Mouse (Mus musculus): Measurements from ENCODE around the gene Gm45808. TPM values are rescaled to one million over a fixed set of nuclear protein-coding genes. Genes with fewer than 3 reads are reported as not detected.
"Not testable (repeated sequence)": the region's sequence is repeated elsewhere in the genome, so short reads cannot be mapped to it uniquely, and the experiment has no call there.

Gene Gm45808
- polyA plus RNA-seq, 1 experiment from 2014 or later = not detected

DNA sequence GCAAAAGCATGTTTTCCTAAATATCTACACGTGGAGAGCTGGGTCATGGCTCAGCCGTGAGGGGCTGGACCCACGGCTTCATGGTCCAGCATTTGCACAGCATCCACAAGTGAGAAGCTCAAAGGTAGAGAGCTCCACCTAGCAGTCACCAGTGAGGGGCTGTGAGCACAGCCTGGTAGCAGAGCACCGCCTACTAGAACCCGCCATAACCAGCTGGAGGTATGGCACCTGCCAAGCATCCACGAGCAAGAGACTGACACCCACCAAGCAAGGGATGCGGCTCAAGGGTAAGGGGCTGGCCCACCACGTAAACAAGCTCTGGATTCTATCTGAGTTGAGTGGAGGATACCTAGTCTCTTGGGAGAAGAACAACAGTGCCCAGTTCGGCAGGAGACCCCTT is 21.1 kb downstream of the Gm45808 start:
- H3K36me3 ChIP-seq = peaks cover 6% of the 10 kb centered on the region; the same call in 1 of the 2 replicates
- peak overlapping the region; percentile 82; the same call in 1 of the 2 replicates for H3K4me3 ChIP-seq (replicated peaks)
- WGBS = 73% methylated on average over 9 of the region's 9 CpGs
- H3K9ac ChIP-seq = peak overlapping the region; percentile 69
- H3K27ac ChIP-seq = no peak overlapping the region
- peak overlapping the region; percentile 73 for H3K4me2 ChIP-seq
- H3K27me3 ChIP-seq (replicated peaks) = no peaks in the 10 kb centered on the region
- peaks cover 33% of the 10 kb centered on the region for H3K4me1 ChIP-seq
- H3K9me3 ChIP-seq = no peaks in the 10 kb centered on the region
- no peak for ATAC-seq (ENCODE audit: insufficient read depth, low FRiP score, low read depth)

DNA sequence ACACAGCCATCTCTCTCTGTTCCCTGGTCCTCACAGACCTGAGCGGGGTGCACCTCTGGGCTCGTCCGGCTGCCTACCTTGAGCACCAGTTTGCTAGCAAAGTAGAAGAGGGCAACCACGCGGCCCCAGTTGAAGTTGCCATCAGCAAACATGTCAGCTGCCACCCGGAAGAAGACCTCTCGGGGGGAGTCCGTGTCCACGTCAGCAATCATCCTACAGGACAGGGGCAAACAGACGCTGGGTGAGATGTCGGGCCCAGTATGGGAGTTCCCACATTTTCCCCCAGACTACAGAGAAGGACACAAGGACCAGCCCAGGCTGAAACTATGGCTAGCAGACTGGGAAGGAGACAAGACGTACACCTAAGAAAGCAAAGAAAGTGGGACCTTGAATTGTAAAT is 21.5 kb downstream of the Gm45808 start:
- Histone ChIP-seq H3K4me2 (no peak overlapping the region), H3K36me3 (peaks cover 6% of the 10 kb centered on the region; the same call in 1 of the 2 replicates), H3K27me3 (replicated peaks) (no peaks in the 10 kb centered on the region), H3K4me1 (peaks cover 37% of the 10 kb centered on the region), H3K9me3 (no peaks in the 10 kb centered on the region), H3K4me3 (replicated peaks) (no peak overlapping the region), H3K27ac (no peak overlapping the region), H3K9ac (no peak overlapping the region)
- WGBS = 91% methylated on average over 12 of the region's 12 CpGs
- no peak for ATAC-seq (ENCODE audit: insufficient read depth, low FRiP score, low read depth)

DNA sequence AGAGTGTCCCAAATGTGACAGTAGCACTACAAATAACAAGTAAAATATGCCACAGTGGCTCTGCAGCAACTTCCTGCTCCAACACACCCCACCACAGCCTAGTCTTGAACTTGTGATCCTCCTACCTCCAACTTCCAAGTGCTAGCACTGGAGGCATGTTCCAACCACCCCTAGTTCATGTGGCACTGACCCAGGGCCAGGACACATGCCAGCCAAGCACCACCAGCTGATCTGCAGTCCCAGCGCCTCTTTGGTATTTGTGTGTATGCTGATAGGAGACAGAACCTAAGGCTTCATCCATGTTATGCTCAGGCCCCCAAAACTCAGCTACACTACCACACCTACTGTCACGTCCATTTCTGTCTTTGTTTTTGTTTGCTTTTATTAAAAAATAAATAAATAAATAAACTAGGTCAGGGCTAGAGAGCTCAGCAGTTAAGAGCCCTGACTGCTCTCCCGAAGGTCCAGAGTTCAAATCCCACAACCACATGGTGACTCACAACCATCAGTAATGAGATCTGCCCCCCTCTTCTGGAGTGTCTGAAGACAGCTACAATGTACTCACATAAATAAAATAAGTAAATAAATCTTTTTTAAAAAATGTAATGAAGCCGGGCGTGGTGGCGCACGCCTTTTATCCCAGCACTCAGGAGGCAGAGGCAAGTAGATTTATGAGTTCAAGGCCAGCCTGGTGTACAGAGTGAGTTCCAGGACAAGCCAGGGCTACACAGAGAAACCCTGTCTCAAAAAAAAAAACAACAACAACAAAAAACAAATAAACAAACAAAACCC is 22.4 kb downstream of the Gm45808 start:
- Histone ChIP-seq H3K4me1 (peaks cover 38% of the 10 kb centered on the region), H3K27me3 (replicated peaks) (no peaks in the 10 kb centered on the region), H3K9me3 (no peaks in the 10 kb centered on the region), H3K9ac (no peak overlapping the region), H3K27ac (no peak overlapping the region), H3K4me3 (replicated peaks) (no peak overlapping the region), H3K36me3 (peaks cover 6% of the 10 kb centered on the region; the same call in 1 of the 2 replicates), H3K4me2 (no peak overlapping the region)
- 90% methylated on average over 7 of the region's 7 CpGs for WGBS
- ATAC-seq (ENCODE audit: insufficient read depth, low FRiP score, low read depth) = no peak

DNA sequence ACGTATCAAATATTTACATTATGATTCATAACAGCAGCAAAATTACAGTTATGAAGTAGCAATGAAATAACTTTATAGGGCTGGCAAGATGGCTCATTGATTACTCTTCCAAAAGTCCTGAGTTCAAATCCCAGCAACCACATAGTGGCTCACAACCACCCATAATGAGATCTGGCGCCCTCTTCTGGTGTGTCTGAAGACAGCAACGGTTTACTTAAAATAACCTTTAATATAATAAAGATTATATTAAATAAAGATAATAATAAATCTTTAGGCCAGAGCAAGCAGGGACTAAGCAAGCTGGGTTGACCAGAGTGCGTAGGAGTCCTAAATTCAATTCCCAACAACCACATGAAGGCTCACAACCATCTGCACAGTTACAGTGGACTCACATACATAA is 23.7 kb downstream of the Gm45808 start:
- not testable (repeated sequence) for H3K9me3 ChIP-seq; H3K4me2 ChIP-seq; H3K4me3 ChIP-seq (replicated peaks); H3K9ac ChIP-seq; H3K27me3 ChIP-seq (replicated peaks); ATAC-seq (ENCODE audit: insufficient read depth, low FRiP score, low read depth); H3K27ac ChIP-seq
- Histone ChIP-seq H3K4me1 (peaks cover 45% of the 10 kb centered on the region), H3K36me3 (peaks cover 10% of the 10 kb centered on the region; the same call in 1 of the 2 replicates)
- 75% methylated on average over 4 of the region's 4 CpGs for WGBS

DNA sequence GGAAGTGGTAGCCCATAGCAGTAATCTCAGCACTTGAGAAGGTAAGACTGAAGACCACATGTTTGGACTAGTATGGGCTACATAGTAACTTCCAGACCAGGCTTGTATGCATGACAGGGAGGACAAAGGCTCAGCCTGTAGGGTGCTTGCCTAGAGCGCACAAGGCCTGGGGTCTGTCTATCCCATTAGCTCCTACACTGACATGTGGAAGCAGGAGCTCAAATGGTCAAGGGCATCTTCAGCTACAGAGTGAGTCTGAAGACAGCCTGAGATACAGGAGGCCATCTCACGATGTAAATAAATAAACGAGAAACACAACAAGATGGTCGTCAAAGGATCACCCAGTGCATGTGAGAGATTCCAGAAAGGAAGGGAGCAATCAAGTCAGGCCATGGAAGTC is 24.3 kb downstream of the Gm45808 start:
- no peak for ATAC-seq (ENCODE audit: insufficient read depth, low FRiP score, low read depth)

DNA sequence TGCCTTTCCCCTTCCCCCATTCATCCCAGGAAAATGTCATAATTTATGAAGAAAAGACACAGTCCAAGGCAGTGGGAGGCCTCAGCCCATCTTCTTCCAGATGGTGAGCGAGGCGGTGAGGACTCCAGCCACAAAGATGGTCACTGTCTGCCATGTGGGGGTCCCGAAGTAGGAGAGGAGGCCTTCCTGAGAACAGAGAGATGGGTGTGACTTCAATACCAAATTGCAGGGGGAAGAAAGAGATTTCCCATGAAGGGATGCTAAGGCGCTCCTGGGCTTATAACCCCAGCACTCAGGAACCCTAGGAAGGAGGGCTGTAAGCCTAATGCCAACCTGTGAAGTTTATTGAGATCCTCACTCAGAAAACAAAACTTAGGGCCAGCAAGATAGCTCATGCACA is 24.8 kb downstream of the Gm45808 start:
- no peaks in the 10 kb centered on the region for H3K9me3 ChIP-seq
- H3K9ac ChIP-seq = no peak overlapping the region
- 84% methylated on average over 4 of the region's 4 CpGs for WGBS
- H3K27me3 ChIP-seq (replicated peaks) = no peaks in the 10 kb centered on the region
- H3K27ac ChIP-seq = peak overlapping the region; percentile 75; the same call in 1 of the 2 replicates
- H3K4me2 ChIP-seq = no peak overlapping the region
- no peak overlapping the region for H3K4me3 ChIP-seq (replicated peaks)
- peaks cover 49% of the 10 kb centered on the region for H3K4me1 ChIP-seq
- H3K36me3 ChIP-seq = peaks cover 10% of the 10 kb centered on the region; the same call in 1 of the 2 replicates
- ATAC-seq (ENCODE audit: insufficient read depth, low FRiP score, low read depth) = no peak

More for the DNA sequence above, 24.3 kb downstream of the Gm45808 start:
- Histone ChIP-seq H3K4me3 (replicated peaks) (no peak overlapping the region), H3K9ac (no peak overlapping the region), H3K36me3 (peaks cover 10% of the 10 kb centered on the region; the same call in 1 of the 2 replicates), H3K9me3 (no peaks in the 10 kb centered on the region), H3K27ac (no peak overlapping the region), H3K4me1 (peaks cover 47% of the 10 kb centered on the region), H3K27me3 (replicated peaks) (no peaks in the 10 kb centered on the region), H3K4me2 (no peak overlapping the region)
- 83% methylated on average over 4 of the region's 4 CpGs for WGBS

DNA sequence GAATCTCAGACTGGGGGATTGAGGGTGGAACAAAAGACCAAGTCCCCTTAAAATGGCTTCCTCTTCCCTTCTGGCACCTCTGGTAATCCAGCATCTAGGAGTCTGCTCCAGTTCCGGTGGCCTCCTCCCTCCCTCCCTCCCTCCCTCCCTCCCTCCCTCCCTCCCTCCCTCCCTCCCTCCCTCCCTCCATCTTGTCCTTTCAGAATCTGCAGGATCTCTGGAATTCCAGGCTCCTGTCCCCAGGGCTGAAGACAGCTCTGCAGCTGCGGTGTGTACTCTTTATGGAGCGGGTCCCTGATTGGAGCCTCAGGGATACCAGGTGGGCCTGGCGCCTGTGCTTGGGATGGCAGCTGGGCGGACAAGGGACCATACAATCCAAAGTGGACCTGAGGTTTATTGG is 25.3 kb downstream of the Gm45808 start:
- H3K4me1 ChIP-seq = peaks cover 51% of the 10 kb centered on the region
- H3K4me2 ChIP-seq = peak overlapping the region; percentile 54
- H3K9ac ChIP-seq = no peak overlapping the region
- peak overlapping the region; percentile 94 for H3K27ac ChIP-seq
- no peak for ATAC-seq (ENCODE audit: insufficient read depth, low FRiP score, low read depth)
- peaks cover 10% of the 10 kb centered on the region; the same call in 1 of the 2 replicates for H3K36me3 ChIP-seq
- H3K9me3 ChIP-seq = no peaks in the 10 kb centered on the region
- H3K4me3 ChIP-seq (replicated peaks) = no peak overlapping the region
- H3K27me3 ChIP-seq (replicated peaks) = no peaks in the 10 kb centered on the region
- 47% methylated on average over 5 of the region's 5 CpGs for WGBS

DNA sequence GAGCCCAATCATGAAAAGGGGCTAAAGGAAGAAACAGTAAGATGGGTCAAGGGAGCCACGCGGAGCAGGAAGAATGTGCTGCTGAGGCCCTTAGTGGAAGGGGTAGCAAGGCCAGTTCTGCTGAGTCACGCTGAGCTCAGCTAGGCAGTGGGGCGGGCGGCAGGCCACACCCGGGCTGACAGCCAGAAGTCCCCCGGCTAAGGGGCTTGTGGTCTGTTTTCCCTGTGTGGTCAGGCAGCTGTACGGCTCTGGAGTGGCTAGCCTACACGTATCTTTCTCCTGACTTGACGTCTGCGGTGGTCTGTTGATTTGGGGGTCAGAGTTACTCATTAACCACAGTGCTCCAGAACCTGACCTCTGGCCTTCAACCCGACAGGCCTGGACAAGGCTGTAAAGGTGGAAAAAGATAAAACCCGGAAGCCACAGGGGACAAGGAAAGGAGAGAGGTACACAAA is 25.7 kb downstream of the Gm45808 start:
- Histone ChIP-seq H3K4me1 (peaks cover 46% of the 10 kb centered on the region), H3K27ac (peak overlapping the region; percentile 94), H3K9me3 (no peaks in the 10 kb centered on the region), H3K4me3 (replicated peaks) (peak overlapping the region; percentile 74), H3K27me3 (replicated peaks) (no peaks in the 10 kb centered on the region), H3K9ac (no peak overlapping the region), H3K36me3 (peaks cover 10% of the 10 kb centered on the region; the same call in 1 of the 2 replicates), H3K4me2 (peak overlapping the region; percentile 54)
- peak; percentile 48 for ATAC-seq (ENCODE audit: insufficient read depth, low FRiP score, low read depth)
- 8% methylated on average over 13 of the region's 13 CpGs for WGBS

DNA sequence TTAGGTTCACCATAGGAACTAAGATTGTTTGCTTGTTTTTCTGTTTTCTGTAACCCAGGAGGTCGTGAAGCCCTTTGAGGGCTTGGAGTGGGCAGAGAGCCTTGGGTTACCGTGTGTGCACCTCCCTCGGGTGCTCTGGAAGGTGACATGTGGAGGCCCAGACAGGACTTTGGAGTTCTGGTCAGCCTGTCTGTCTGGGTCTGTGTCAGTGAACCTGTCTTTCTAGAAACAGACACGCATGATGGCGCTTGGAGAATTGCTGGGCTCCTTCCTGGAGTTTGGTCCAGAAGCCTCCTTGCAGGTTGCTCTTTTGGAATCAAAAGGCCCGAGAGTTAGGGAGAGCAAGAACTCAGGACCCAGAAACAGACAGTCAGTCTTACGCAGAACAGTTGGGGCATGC is 26.2 kb downstream of the Gm45808 start:
- Histone ChIP-seq H3K4me3 (replicated peaks) (peak overlapping the region; percentile 74), H3K27me3 (replicated peaks) (no peaks in the 10 kb centered on the region), H3K36me3 (peaks cover 12% of the 10 kb centered on the region; the same call in 1 of the 2 replicates), H3K4me2 (peak overlapping the region; percentile 54), H3K4me1 (peaks cover 41% of the 10 kb centered on the region), H3K27ac (peak overlapping the region; percentile 94), H3K9me3 (no peaks in the 10 kb centered on the region), H3K9ac (no peak overlapping the region)
- no peak for ATAC-seq (ENCODE audit: insufficient read depth, low FRiP score, low read depth)
- WGBS = 63% methylated on average over 7 of the region's 7 CpGs

DNA sequence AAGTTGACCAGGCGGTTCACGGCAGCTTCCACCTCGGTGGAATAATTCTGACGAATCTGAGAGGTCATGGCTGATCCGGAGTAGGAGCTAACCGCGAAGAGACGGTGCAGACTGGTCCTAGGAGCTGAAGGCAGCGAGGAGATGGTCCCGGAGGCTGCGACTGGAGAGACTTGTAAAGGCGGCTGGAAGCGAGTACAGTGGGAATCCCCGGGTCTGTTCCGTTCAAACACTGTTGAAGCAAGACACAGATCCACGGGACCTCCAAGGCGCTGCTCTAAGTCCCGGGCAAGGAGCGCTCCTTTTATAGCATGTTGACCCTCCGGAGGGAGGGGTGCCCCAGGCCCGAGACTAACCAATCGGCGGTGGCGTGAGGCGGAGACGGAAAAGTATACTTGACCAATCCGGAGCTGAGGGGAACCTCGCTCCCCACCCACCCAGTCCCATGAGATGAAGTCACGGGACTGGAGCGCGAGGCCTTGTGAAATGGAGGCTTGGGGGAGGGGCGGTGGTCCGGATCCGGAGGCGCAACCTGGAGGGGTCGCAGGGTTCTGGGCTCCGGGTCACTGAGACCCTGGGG is 27.0 kb downstream of the Gm45808 start, which contains the start of gene Ftl1:
Gene Ftl1, minus strand, starts transcription at position 321 of the 577 bp plus-strand sequence.
- not testable (repeated sequence) for H3K9me3 ChIP-seq; H3K27me3 ChIP-seq (replicated peaks)
- Histone ChIP-seq H3K27ac (peak within 1 kb of the TSS; percentile 94), H3K4me3 (replicated peaks) (peak within 1 kb of the TSS; percentile 74), H3K36me3 (peaks cover 20% of the 10 kb centered on the region), H3K4me1 (peaks cover 39% of the 10 kb centered on the region), H3K9ac (peak within 1 kb of the TSS; percentile 55), H3K4me2 (peak within 1 kb of the TSS; percentile 78)
- under 1% methylated on average over 36 of the region's 37 CpGs for WGBS
- ATAC-seq (ENCODE audit: insufficient read depth, low FRiP score, low read depth) = peak; percentile 94

DNA sequence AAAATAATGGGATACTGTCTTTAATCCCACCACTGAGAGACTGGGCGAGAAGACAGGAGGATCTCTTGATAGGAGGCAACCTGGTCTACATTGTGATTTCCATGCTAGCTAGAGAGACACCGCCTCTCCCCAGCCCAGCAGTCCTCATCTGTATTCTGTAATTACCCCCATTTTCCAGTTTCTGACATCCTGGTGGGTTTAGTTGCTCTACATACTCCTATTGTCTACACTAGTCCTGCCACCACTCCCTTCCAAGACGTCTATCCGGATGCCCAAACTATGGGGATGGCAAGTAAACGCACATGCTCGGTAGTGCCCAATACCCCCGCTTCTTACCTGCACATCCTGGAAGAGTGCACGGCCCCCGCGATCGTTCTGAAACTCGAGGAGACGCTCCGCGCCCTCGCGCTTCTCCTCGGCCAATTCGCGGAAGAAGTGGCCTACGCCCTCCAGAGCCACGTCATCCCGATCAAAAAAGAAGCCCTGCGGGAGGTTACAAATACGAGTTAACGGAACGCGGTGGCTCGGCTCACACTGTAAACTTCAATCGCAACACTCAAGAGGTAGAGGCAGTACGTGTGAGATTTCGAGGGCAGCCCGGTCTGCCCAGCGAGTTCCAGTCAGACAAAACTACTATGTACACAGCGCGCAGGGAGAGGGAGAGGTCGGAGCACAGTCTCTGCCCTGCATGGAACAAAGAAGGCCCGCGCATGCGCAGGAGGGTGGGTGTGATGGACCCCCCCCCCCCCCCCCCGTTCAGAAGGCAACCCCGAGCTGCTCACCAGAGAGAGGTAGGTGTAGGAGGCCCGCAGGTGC is 27.7 kb downstream of the Gm45808 start:
- peak overlapping the region; percentile 74 for H3K4me3 ChIP-seq (replicated peaks)
- peak overlapping the region; percentile 55 for H3K9ac ChIP-seq
- H3K4me2 ChIP-seq = peak overlapping the region; percentile 78
- peaks cover 24% of the 10 kb centered on the region for H3K36me3 ChIP-seq
- H3K27me3 ChIP-seq (replicated peaks) = no peaks in the 10 kb centered on the region
- peaks cover 39% of the 10 kb centered on the region for H3K4me1 ChIP-seq
- H3K9me3 ChIP-seq = no peaks in the 10 kb centered on the region
- WGBS = under 1% methylated on average over 42 of the region's 43 CpGs
- peak; percentile 54 for ATAC-seq (ENCODE audit: insufficient read depth, low FRiP score, low read depth)
- peak overlapping the region; percentile 94 for H3K27ac ChIP-seq
